Mouse (Mus musculus) hindbrain, embryonic 16.5 days (tissue): ENCODE measurements around the gene Siah3. TPM values are rescaled to one million over a fixed set of nuclear protein-coding genes. Genes with fewer than 3 reads are reported as not detected.

Experiments used
- ATAC-seq: fragments of 200-750 bp; cut with Nextera tagmentation; 2 replicates; pipeline ENCODE4 v1.8.0; 2017; ENCODE audit warnings: moderate TSS enrichment, moderate library complexity
- H3K27ac ChIP-seq: fragments of 300-500 bp; sonication (generic); 2 replicates; pipeline ENCODE4 v1.5.1; 2014; ENCODE audit warnings: low read depth, mild to moderate bottlenecking, control low read depth, low read length, moderate library complexity
- H3K27me3 ChIP-seq: fragments of 300-500 bp; sonication (generic); replicated peaks from 2 replicates; pipeline ENCODE4 v1.6.1; 2014; ENCODE audit warnings: low read length; ENCODE audit not compliant: control insufficient read depth, insufficient read depth
- H3K36me3 ChIP-seq: fragments of 300-500 bp; sonication (generic); 2 replicates; pipeline ENCODE4 v1.6.1; 2014; ENCODE audit warnings: mild to moderate bottlenecking, low read length, moderate library complexity, mixed read lengths; ENCODE audit not compliant: control insufficient read depth, insufficient read depth
- H3K4me1 ChIP-seq: fragments of 300-500 bp; sonication (generic); 2 replicates; pipeline ENCODE4 v1.6.1; 2014; ENCODE audit warnings: low read depth, low read length; ENCODE audit not compliant: control insufficient read depth, insufficient read depth
- H3K4me2 ChIP-seq: fragments of 300-500 bp; sonication (generic); 2 replicates; pipeline ENCODE4 v1.6.1; 2014; ENCODE audit warnings: mild to moderate bottlenecking, low read length, control low read depth, moderate library complexity
- H3K4me3 ChIP-seq: fragments of 300-500 bp; sonication (generic); 2 replicates; pipeline ENCODE4 v1.5.1; 2014; ENCODE audit warnings: mild to moderate bottlenecking, low read length, control low read depth, moderate library complexity
- H3K9ac ChIP-seq: fragments of 300-500 bp; sonication (generic); 2 replicates; pipeline ENCODE4 v1.6.1; 2014; ENCODE audit warnings: low read depth, mild to moderate bottlenecking, control low read depth, low read length, moderate library complexity
- H3K9me3 ChIP-seq: fragments of 300-500 bp; sonication (generic); 2 replicates; pipeline ENCODE4 v1.6.1; 2014; ENCODE audit warnings: mild to moderate bottlenecking, low read length, moderate library complexity; ENCODE audit not compliant: control insufficient read depth
- WGBS: fragments of 180-500 bp; shearing (Covaris S2); extraction: QIAGEN DNeasy Blood & Tissue Kit; methylation state at CpG from one replicate; pipeline ENCODE4 v1.1.7; 2014; 5-methylcytosine and 5-hydroxymethylcytosine counted together
- polyA plus RNA-seq: library from polyadenylated mRNA; unstranded; fragments of >200 nt; fragmentation: Nextera tagmentation; extraction: Ambion mirVana; gene quantifications from 2 replicates; pipeline ENCODE4 v1.2.1, GENCODE M21; 2015

The Siah3 gene
- polyA plus RNA-seq, 1 experiment from 2014 or later, result 2.9 TPM

DNA sequence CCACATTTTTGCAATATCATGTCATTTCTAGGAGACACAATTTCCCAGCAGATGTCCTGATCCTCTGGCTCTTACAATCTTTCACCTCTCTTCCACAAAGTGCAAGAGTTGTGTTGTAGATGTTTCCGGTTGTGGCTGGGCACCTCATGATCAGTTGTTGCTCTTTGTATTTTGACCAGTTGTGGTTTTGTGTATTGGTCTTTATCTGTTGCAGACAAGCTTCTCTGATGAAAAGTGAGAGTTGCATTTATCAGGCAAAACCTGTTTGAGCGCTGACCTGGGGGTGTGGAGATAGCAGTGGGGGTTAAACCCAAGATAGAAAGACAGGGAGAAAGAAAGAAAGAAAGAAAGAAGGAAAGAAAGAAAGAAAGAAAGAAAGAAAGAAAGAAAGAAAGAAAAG, 68.9 kb downstream of the Siah3 start:
- ATAC-seq, result no peak
- Histone ChIP-seq H3K9ac (no peak overlapping the region), H3K9me3 (no peaks in the 10 kb centered on the region), H3K4me1 (peaks cover 7% of the 10 kb centered on the region; the same call in 1 of the 2 replicates), H3K4me2 (no peak overlapping the region), H3K27ac (no peak overlapping the region), H3K4me3 (no peak overlapping the region), H3K27me3 (no peaks in the 10 kb centered on the region), H3K36me3 (no peaks in the 10 kb centered on the region)
- WGBS, result 96% methylated on average over 2 of the region's 2 CpGs

DNA sequence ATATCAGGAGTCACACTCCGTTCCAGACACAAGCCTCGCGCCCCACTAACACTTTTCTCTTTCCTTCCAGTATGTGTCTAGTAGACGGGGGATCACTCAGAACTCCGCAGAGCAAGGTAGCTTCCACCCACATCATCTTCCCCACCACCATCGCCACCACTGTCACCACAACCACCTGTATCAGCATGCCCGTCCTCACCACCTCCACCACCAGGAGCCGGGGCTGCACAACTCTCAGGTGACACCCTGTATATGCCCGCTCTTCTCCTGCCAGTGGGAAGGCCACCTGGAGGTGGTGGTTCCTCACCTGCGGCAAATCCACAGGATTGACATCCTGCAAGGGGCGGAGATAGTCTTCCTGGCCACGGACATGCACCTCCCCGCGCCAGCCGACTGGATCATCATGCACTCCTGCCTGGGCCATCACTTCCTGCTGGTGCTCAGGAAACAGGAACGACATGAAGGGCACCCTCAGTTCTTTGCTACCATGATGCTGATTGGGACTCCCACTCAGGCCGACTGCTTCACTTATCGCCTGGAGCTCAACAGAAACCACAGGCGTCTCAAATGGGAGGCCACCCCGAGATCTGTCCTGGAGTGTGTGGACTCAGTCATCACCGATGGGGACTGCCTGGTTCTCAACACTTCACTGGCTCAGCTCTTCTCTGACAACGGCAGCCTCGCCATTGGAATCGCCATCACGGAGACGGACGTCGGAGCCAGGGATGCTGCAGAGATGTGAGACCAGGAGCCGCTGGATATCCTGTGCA, 69.8 kb downstream of the Siah3 start:
- H3K36me3 ChIP-seq, result no peaks in the 10 kb centered on the region
- 92% methylated on average over 29 of the region's 29 CpGs for WGBS
- no peak for ATAC-seq
- H3K9ac ChIP-seq, result no peak overlapping the region
- H3K4me3 ChIP-seq, result no peak overlapping the region
- H3K4me1 ChIP-seq, result peaks cover 7% of the 10 kb centered on the region; the same call in 1 of the 2 replicates
- no peak overlapping the region for H3K27ac ChIP-seq
- H3K9me3 ChIP-seq, result no peaks in the 10 kb centered on the region
- H3K4me2 ChIP-seq, result no peak overlapping the region
- H3K27me3 ChIP-seq, result no peaks in the 10 kb centered on the region

DNA sequence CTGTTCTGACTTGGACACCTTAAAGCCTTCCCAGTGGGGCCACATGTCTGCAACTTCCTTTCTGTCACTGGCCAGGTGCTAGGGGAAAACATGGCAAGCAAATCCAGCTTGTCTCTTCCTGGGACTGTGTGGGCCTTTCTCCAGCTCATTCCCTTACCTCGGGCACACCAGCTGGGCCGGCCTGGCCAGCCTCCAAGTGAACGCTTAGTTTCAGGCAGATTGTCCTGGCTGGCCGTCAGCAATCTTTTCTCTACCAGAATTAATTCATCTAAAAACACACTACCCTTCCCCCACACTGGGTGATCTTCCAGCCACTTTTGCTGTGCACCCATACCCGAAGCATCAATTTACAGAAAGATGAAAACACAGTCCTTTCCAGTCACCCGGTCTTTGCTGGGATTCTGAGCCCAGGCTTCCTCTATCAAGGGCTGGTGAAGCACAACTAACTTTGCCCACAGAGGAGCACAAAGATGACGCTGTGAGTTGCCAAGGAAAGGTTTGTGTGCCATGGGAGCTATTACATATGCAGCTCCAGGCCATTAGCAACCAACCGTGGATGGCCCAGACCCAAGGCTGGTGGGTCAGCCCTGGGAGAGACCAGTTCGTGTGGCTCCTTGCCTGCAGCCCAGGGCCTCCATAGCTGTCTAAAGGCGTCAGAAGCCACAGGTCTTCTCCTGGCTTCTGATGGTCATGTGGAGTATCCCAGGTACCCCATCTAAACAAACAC, 71.8 kb downstream of the Siah3 start:
- Histone ChIP-seq H3K4me3 (no peak overlapping the region), H3K27me3 (no peaks in the 10 kb centered on the region), H3K9me3 (no peaks in the 10 kb centered on the region), H3K27ac (peak overlapping the region; percentile 13; the same call in 1 of the 2 replicates), H3K36me3 (no peaks in the 10 kb centered on the region), H3K9ac (no peak overlapping the region), H3K4me1 (peaks cover 11% of the 10 kb centered on the region; the same call in 1 of the 2 replicates), H3K4me2 (no peak overlapping the region)
- WGBS, result 35% methylated on average over 10 of the region's 10 CpGs
- peak; percentile 93 for ATAC-seq

DNA sequence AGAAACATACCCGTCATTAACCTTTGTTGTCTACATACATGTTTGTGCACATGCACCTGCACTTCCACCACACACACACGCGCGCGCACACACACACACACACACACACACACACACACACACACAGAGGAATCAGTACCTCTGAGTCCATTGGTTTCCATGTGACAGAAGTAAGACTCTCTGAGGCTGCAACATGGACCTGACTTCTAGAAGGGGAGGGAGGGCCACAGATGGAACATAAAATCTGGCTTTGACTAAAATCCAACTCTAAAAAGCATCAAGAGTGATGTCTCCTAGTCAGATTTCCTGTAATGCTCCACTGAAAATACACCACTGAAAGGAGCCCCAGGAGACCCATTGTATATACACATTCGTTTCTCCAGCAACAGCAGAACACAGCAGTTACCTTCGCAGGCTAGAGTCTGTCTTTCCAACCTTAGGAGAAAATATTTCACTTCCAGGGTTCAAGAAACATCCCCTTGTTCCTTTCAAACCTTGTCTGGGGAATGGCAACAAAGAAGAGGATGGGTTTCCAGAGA, 75.1 kb downstream of the Siah3 start:
- Histone ChIP-seq H3K4me2 (no peak overlapping the region), H3K27me3 (no peaks in the 10 kb centered on the region), H3K4me1 (peaks cover 11% of the 10 kb centered on the region; the same call in 1 of the 2 replicates), H3K27ac (no peak overlapping the region), H3K4me3 (no peak overlapping the region), H3K36me3 (no peaks in the 10 kb centered on the region), H3K9ac (no peak overlapping the region), H3K9me3 (no peaks in the 10 kb centered on the region)
- ATAC-seq, result no peak
- WGBS, result 76% methylated on average over 7 of the region's 7 CpGs

DNA sequence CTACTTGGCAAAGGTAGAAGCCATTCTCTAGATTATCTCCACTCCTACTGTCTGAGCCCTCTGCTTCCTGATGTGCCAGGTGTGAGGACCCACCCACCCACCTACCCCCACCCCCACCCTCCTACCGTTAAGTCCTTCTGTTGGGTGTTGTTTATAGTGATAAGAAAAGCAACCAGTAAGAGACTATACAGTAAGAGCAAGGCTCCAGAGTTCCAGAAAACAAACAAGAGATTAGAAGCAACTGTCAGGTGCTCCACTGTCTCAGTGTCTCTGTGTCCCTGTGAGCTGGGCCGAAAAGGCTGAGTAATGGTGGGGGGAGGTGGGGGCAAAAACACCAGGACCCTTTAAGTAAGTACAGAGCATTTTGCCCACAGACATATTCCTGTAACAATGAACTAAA, 83.4 kb downstream of the Siah3 start:
- H3K9me3 ChIP-seq, result no peaks in the 10 kb centered on the region
- WGBS, result 60% methylated on average over 2 of the region's 2 CpGs
- no peaks in the 10 kb centered on the region for H3K27me3 ChIP-seq
- no peak overlapping the region for H3K4me3 ChIP-seq
- no peak for ATAC-seq
- H3K36me3 ChIP-seq, result no peaks in the 10 kb centered on the region
- no peak overlapping the region for H3K4me2 ChIP-seq
- H3K27ac ChIP-seq, result no peak overlapping the region
- H3K4me1 ChIP-seq, result peaks cover 14% of the 10 kb centered on the region
- no peak overlapping the region for H3K9ac ChIP-seq

DNA sequence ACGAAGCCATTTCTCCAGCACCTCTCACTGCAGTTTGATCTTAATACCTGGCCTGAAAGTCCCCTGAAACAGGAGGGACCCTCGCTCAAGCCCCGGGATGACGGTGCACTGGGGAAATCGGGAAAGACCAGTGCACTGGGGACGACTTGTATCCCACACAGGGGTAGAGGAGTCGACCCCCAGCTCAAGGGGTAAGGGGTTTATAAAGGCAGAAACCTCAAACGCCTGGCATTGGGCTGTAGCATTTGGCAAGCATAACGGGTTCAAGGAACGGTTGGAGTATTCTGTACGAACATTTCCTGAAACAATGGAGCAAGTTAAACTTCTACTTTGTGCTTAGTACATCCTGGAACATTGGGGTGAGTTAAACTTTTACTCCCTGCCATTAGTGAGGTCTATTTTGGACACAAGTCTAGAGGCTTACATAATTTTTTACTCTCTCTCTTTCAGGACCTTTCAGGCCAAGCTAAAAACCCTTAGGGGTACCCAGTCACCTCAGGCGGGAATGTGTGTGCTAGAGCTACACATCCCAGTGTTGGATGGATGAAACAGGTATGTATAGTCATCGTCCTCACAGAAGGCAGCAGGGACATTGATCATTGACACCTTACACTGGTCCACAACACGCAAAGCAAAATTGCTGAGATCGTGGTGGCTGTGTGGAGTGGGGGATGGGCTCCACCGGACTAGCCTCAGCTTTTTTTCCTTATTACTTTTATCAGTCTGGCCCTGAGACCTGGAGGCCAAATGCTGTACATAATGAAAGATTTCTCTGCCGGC, 84.6 kb downstream of the Siah3 start:
- Histone ChIP-seq H3K27ac (peak overlapping the region; percentile 53; the same call in 1 of the 2 replicates), H3K27me3 (no peaks in the 10 kb centered on the region), H3K4me2 (no peak overlapping the region), H3K9ac (no peak overlapping the region), H3K4me1 (peaks cover 14% of the 10 kb centered on the region), H3K36me3 (no peaks in the 10 kb centered on the region), H3K9me3 (no peaks in the 10 kb centered on the region), H3K4me3 (no peak overlapping the region)
- ATAC-seq, result peak; percentile 32
- WGBS, result 45% methylated on average over 17 of the region's 17 CpGs

DNA sequence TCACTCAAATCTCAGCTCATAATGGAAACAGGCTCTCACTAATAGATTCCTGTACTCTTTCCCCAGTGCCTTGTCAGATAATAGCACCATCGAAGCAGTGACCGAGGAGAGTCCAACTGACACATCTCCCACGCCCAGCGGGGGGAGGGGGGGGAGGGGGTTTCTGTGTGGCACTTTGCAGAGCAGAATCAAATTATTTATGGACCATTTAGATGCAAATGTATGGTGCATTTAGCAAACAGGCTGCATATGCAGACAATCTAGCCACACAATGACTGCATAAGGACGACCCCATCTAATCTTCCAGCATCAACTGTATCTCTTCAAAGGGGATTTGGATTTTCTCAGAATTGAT, 85.2 kb downstream of the Siah3 start:
- peak overlapping the region; percentile 53; the same call in 1 of the 2 replicates for H3K27ac ChIP-seq
- peaks cover 14% of the 10 kb centered on the region for H3K4me1 ChIP-seq
- no peak overlapping the region for H3K9ac ChIP-seq
- WGBS, result 3% methylated on average over 5 of the region's 5 CpGs
- H3K4me2 ChIP-seq, result no peak overlapping the region
- no peaks in the 10 kb centered on the region for H3K9me3 ChIP-seq
- H3K4me3 ChIP-seq, result no peak overlapping the region
- H3K27me3 ChIP-seq, result no peaks in the 10 kb centered on the region
- ATAC-seq, result peak; percentile 71
- no peaks in the 10 kb centered on the region for H3K36me3 ChIP-seq

DNA sequence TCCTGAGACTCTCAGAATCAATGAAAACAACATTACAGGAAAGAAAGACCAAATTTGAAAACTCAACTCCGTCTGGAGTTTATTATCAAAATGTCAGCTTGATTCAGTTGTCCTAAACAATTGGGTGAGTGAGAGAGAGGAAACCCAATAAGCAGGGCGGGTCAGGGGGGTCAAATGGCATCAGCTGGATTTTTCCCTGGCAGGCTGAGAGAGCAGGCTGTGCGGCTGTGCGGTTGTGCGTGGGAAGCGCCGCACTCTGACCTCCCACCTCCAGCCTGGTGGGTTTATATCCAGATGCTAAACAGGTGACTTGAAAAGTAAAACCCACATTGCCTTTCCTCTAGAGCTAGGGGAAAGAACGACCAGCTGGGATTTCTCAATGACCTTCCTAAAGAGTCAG, 85.9 kb downstream of the Siah3 start:
- ATAC-seq, result no peak
- WGBS, result 10% methylated on average over 8 of the region's 8 CpGs
- H3K9me3 ChIP-seq, result no peaks in the 10 kb centered on the region
- H3K4me3 ChIP-seq, result no peak overlapping the region
- H3K36me3 ChIP-seq, result no peaks in the 10 kb centered on the region
- peak overlapping the region; percentile 36; the same call in 1 of the 2 replicates for H3K27ac ChIP-seq
- no peak overlapping the region for H3K9ac ChIP-seq
- no peak overlapping the region for H3K4me2 ChIP-seq
- H3K27me3 ChIP-seq, result no peaks in the 10 kb centered on the region
- peaks cover 14% of the 10 kb centered on the region for H3K4me1 ChIP-seq
